Mouse (Mus musculus) ES-E14 (cell line): ENCODE measurements around the gene Olfr107. TPM values are rescaled to one million over a fixed set of nuclear protein-coding genes. Genes with fewer than 3 reads are reported as not detected.

Experiments
- DNase-seq: peaks from one replicate; pipeline ENCODE4 v3.0.0-alpha.2; 2013; ENCODE audit warnings: low read depth, low spot score
- H3K27ac ChIP-seq: 2 replicates; pipeline ENCODE4 v1.5.1; 2012; ENCODE audit warnings: low read depth, mild to moderate bottlenecking, low read length, moderate library complexity, mixed read lengths; ENCODE audit not compliant: poor library complexity, insufficient read depth, severe bottlenecking
- H3K36me3 ChIP-seq: 2 replicates; pipeline ENCODE4 v1.6.1; 2012; ENCODE audit warnings: mild to moderate bottlenecking, low read length, moderate library complexity, mixed read lengths; ENCODE audit not compliant: control insufficient read depth, poor library complexity, insufficient read depth, severe bottlenecking
- H3K4me1 ChIP-seq, 2 experiments: fragments of 150-350 bp in 1 of 2; sonication (generic) in 1 of 2; 2 replicates each; pipeline ENCODE4 v1.6.1; 2012; ENCODE audit warnings: low read length in 2 of 2, mild to moderate bottlenecking in 1 of 2, mixed read lengths in 1 of 2; ENCODE audit not compliant: control insufficient read depth in 2 of 2, insufficient read depth in 2 of 2, poor library complexity in 1 of 2
- H3K4me3 ChIP-seq, 2 experiments: fragments of 150-350 bp in 1 of 2; sonication (generic) in 1 of 2; 2 replicates each; pipeline ENCODE4 v1.5.1; 2012; ENCODE audit warnings: low read length in 2 of 2, low read depth in 1 of 2, mild to moderate bottlenecking in 1 of 2, mixed read lengths in 1 of 2; ENCODE audit not compliant: insufficient read depth in 1 of 2, poor library complexity in 1 of 2, severe bottlenecking in 1 of 2
- H3K9ac ChIP-seq: 2 replicates; pipeline ENCODE4 v1.6.1; 2012; ENCODE audit warnings: low read depth, mild to moderate bottlenecking, low read length, mixed read lengths; ENCODE audit not compliant: poor library complexity, insufficient read depth, severe bottlenecking
- H3K9me3 ChIP-seq: fragments of 150-350 bp; sonication (generic); 2 replicates; pipeline ENCODE4 v1.6.1; 2012; ENCODE audit warnings: low read depth, mild to moderate bottlenecking, low read length; ENCODE audit not compliant: control insufficient read depth, insufficient read depth
- CHD2 ChIP-seq: IDR thresholded peaks from 2 replicates; pipeline ENCODE4 v1.6.1; 2014; ENCODE audit warnings: mild to moderate bottlenecking, low read depth, low read length, inconsistent platforms
- HCFC1 ChIP-seq: IDR thresholded peaks from 2 replicates; pipeline ENCODE4 v1.6.1; 2012; ENCODE audit warnings: low read length, inconsistent platforms, borderline replicate concordance; ENCODE audit not compliant: insufficient read depth
- MAFK ChIP-seq: IDR thresholded peaks from 2 replicates; pipeline ENCODE4 v1.6.1; 2014; ENCODE audit warnings: mild to moderate bottlenecking, low read depth, low read length, inconsistent platforms; ENCODE audit not compliant: insufficient read depth
- ZC3H11A ChIP-seq: IDR thresholded peaks from 2 replicates; pipeline ENCODE4 v1.6.1; 2012; ENCODE audit warnings: low read depth, mild to moderate bottlenecking, inconsistent platforms, low read length, borderline replicate concordance
- ZNF384 ChIP-seq: IDR thresholded peaks from 2 replicates; pipeline ENCODE4 v1.6.1; 2012; ENCODE audit warnings: low read depth, low read length, inconsistent platforms
- in situ Hi-C, 2 experiments: fragments of 600-800 bp; cut with MboI; formaldehyde crosslinking; loops; one replicate each; pipeline ENCODE4 v1.15.1; 2025; ENCODE audit warnings: low sequenced_read_pairs in 2 of 2, inconsistent platforms in 1 of 2; ENCODE audit not compliant: unreplicated experiment in 2 of 2
- total RNA-seq: library from RNA; depleted of rRNA; stranded (reverse); fragments of 300-350 nt; gene quantifications from 2 replicates; pipeline ENCODE4 v1.2.3, GENCODE M21; 2012; rRNA removed

The Olfr107 gene
- total RNA-seq, 1 experiment: not detected

DNA sequence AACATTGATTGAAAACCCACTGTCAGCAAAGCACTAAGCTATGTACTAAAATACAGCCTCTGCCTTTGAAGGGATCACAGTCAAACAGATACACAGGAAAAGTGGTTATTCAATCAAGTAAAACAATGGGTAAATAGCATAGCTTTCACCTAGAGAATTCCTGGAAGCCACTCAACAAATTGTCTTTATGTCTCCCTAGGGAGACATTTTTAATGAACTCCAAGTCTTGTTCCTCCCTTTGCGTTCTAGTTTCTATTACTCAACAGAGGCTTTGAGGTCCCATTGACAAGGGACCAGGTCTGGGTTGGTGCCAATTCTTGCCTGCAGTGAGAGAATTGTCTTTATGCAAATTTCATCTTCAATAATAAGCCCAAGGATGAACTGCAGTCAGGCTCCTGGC, 46.2 kb downstream of the Olfr107 start, which contains the start of gene Olfr108:
Gene Olfr108 (plus strand): TSS at position 301 of the 400 bp plus-strand sequence.
- no peak for TF ChIP-seq HCFC1
- TF ChIP-seq MAFK: no peak
- no peak for TF ChIP-seq CHD2
- no peak for TF ChIP-seq ZC3H11A
- no peak for TF ChIP-seq ZNF384
- no peak for DNase-seq

More for the DNA sequence above, 46.2 kb downstream of the Olfr107 start, which contains the start of gene Olfr108:
- Histone ChIP-seq H3K36me3 (no peaks in the 10 kb centered on the region), H3K9ac (no peak within 1 kb of the TSS), H3K4me1 (no peaks in the 10 kb centered on the region), H3K9me3 (no peaks in the 10 kb centered on the region), H3K4me3 (no peak within 1 kb of the TSS), H3K27ac (no peak within 1 kb of the TSS)
- in situ Hi-C loops: no loop called here

Other genes with a start within 250 kb of the Olfr107 start
- not detected in 2 replicates for gene Olfr93, start 237.7 kb upstream of the Olfr107 start, total RNA-seq
- not detected in 2 replicates for gene Ubd, start 205.3 kb upstream of the Olfr107 start, total RNA-seq
- gene Olfr94, start 198.2 kb upstream of the Olfr107 start, total RNA-seq: not detected in 2 replicates
- gene Olfr95, start 186.1 kb upstream of the Olfr107 start, total RNA-seq: not detected in 2 replicates
- not detected in 2 replicates for gene Olfr96, start 179.1 kb upstream of the Olfr107 start, total RNA-seq
- not detected in 2 replicates for gene Olfr97, start 161.9 kb upstream of the Olfr107 start, total RNA-seq
- gene Olfr98, start 135.5 kb upstream of the Olfr107 start, total RNA-seq: not detected in 2 replicates
- gene H2-M3, start 129.0 kb upstream of the Olfr107 start, total RNA-seq: 3.5 and 6.8 TPM in 2 replicates
- not detected in 2 replicates for gene Olfr99, start 115.8 kb upstream of the Olfr107 start, total RNA-seq
- not detected in 2 replicates for gene Olfr101, start 94.9 kb upstream of the Olfr107 start, total RNA-seq
- gene Olfr102, start 82.2 kb upstream of the Olfr107 start, total RNA-seq: not detected in 2 replicates
- gene Olfr103, start 59.5 kb upstream of the Olfr107 start, total RNA-seq: not detected in 2 replicates
- gene Olfr104-ps, start 39.6 kb upstream of the Olfr107 start, total RNA-seq: not detected in 2 replicates
- not detected in 2 replicates for gene Olfr105-ps, start 20.2 kb upstream of the Olfr107 start, total RNA-seq
- not detected in 2 replicates for gene Olfr106-ps, start 8.8 kb upstream of the Olfr107 start, total RNA-seq
- gene Olfr108, start 46.3 kb downstream of the Olfr107 start, total RNA-seq: not detected in 2 replicates
- gene Olfr109, start 59.7 kb downstream of the Olfr107 start, total RNA-seq: not detected in 2 replicates
- 0.21 and 0.27 TPM in 2 replicates for gene H2-M2, start 84.3 kb downstream of the Olfr107 start, total RNA-seq
- gene Olfr110, start 93.2 kb downstream of the Olfr107 start, total RNA-seq: not detected in 2 replicates
- not detected in 2 replicates for gene Olfr111, start 108.8 kb downstream of the Olfr107 start, total RNA-seq
- not detected in 2 replicates for gene Olfr112, start 170.2 kb downstream of the Olfr107 start, total RNA-seq
- gene Olfr113, start 178.4 kb downstream of the Olfr107 start, total RNA-seq: not detected in 2 replicates
- not detected in 2 replicates for gene Olfr114, start 193.5 kb downstream of the Olfr107 start, total RNA-seq
- gene Olfr115, start 227.9 kb downstream of the Olfr107 start, total RNA-seq: not detected in 2 replicates
- not detected in 2 replicates for gene Olfr116, start 228.0 kb downstream of the Olfr107 start, total RNA-seq